Mouse (Mus musculus) liver, postnatal 0 days (tissue): ENCODE results near the gene Mgat4a.

Source experiments
- CTCF ChIP-seq: sonication (generic); IDR thresholded peaks from 2 replicates; pipeline ENCODE4 v1.5.1; 2016; ENCODE audit warnings: antibody characterized with exemption, low read depth
- EP300 ChIP-seq: IDR thresholded peaks from 2 replicates; pipeline ENCODE4 v1.6.1; 2016; ENCODE audit warnings: antibody characterized with exemption, low read depth, mild to moderate bottlenecking

- TF ChIP-seq CTCF (no peak), EP300 (no peak)
These were observed 135.7 kb downstream of the Mgat4a start for GRCm38 (mm10) chr1:37405137-37405536.
